Mouse (Mus musculus) heart, embryonic 10.5 days (tissue): ENCODE results near the gene Arpp21. TPM values are rescaled to one million over a fixed set of nuclear protein-coding genes. Genes with fewer than 3 reads are reported as not detected.
A peak's percentile ranks its signal among the peaks of the same experiment; 100 is the strongest.

Source experiments
- DNase-seq: peaks from one replicate; pipeline ENCODE4 v3.0.0-alpha.2; 2017; ENCODE audit warnings: low spot score
- H3K27ac ChIP-seq: fragments of 300-500 bp; sonication (generic); 2 replicates; pipeline ENCODE4 v1.5.1; 2016; ENCODE audit warnings: mild to moderate bottlenecking
- H3K27me3 ChIP-seq: fragments of 300-500 bp; sonication (generic); 2 replicates; pipeline ENCODE4 v1.6.1; 2016; ENCODE audit warnings: mild to moderate bottlenecking; ENCODE audit not compliant: poor library complexity, insufficient read depth, severe bottlenecking
- H3K36me3 ChIP-seq: fragments of 300-500 bp; sonication (generic); 2 replicates; pipeline ENCODE4 v1.6.1; 2016; ENCODE audit warnings: mild to moderate bottlenecking, moderate library complexity
- H3K4me1 ChIP-seq: fragments of 300-500 bp; sonication (generic); 2 replicates; pipeline ENCODE4 v1.6.1; 2016; ENCODE audit warnings: mild to moderate bottlenecking
- H3K4me3 ChIP-seq: fragments of 300-500 bp; sonication (generic); 2 replicates; pipeline ENCODE4 v1.5.1; 2016; ENCODE audit warnings: mild to moderate bottlenecking, moderate library complexity
- H3K9me3 ChIP-seq: fragments of 300-500 bp; sonication (generic); 2 replicates; pipeline ENCODE4 v1.6.1; 2016; ENCODE audit warnings: mild to moderate bottlenecking, moderate library complexity
- WGBS: fragments of 180-500 bp; shearing (Covaris S2); methylation state at CpG from one replicate; pipeline ENCODE4 v1.1.7; 2016; 5-methylcytosine and 5-hydroxymethylcytosine counted together
- polyA plus RNA-seq: library from polyadenylated mRNA; unstranded; fragments of >200 nt; fragmentation: Nextera tagmentation; extraction: Ambion mirVana; gene quantifications from 2 replicates; pipeline ENCODE4 v1.2.1, GENCODE M21; 2016

Arpp21 gene
- polyA plus RNA-seq, 1 experiment from 2014 or later: 1.8 TPM

GRCm38 (mm10) chr9:112187667-112188066 lies 48.1 kb downstream of the Arpp21 start:
- no peaks in the 10 kb centered on the region for H3K9me3 ChIP-seq
- H3K4me1 ChIP-seq: peaks cover 16% of the 10 kb centered on the region
- no peaks in the 10 kb centered on the region for H3K36me3 ChIP-seq
- DNase-seq: no peak
- no peak overlapping the region for H3K27ac ChIP-seq
- 57% methylated on average over 14 of the region's 14 CpGs for WGBS
- no peak overlapping the region for H3K4me3 ChIP-seq
- H3K27me3 ChIP-seq: peaks cover 9% of the 10 kb centered on the region; the same call in 1 of the 2 replicates

GRCm38 (mm10) chr9:112186336-112187305 lies 49.1 kb downstream of the Arpp21 start:
- peaks cover 9% of the 10 kb centered on the region; the same call in 1 of the 2 replicates for H3K27me3 ChIP-seq
- H3K4me3 ChIP-seq: peak overlapping the region; percentile 39; the same call in 1 of the 2 replicates
- H3K27ac ChIP-seq: peak overlapping the region; percentile 62
- H3K36me3 ChIP-seq: no peaks in the 10 kb centered on the region
- H3K9me3 ChIP-seq: no peaks in the 10 kb centered on the region
- peaks cover 20% of the 10 kb centered on the region for H3K4me1 ChIP-seq
- no peak for DNase-seq
- 19% methylated on average over 14 of the region's 14 CpGs for WGBS

- DNase-seq: no peak
- 55% methylated on average over 10 of the region's 10 CpGs for WGBS
- Histone ChIP-seq H3K36me3 (no peaks in the 10 kb centered on the region), H3K9me3 (no peaks in the 10 kb centered on the region), H3K4me3 (no peak overlapping the region), H3K27ac (no peak overlapping the region), H3K27me3 (peaks cover 9% of the 10 kb centered on the region; the same call in 1 of the 2 replicates), H3K4me1 (peaks cover 24% of the 10 kb centered on the region)
These were observed 50.0 kb downstream of the Arpp21 start for GRCm38 (mm10) chr9:112185746-112186145.

GRCm38 (mm10) chr9:112182738-112183137 lies 53.0 kb downstream of the Arpp21 start:
- 64% methylated on average over 3 of the region's 3 CpGs for WGBS
- Histone ChIP-seq H3K36me3 (no peaks in the 10 kb centered on the region), H3K9me3 (no peaks in the 10 kb centered on the region), H3K27me3 (peaks cover 4% of the 10 kb centered on the region; the same call in 1 of the 2 replicates), H3K4me3 (no peak overlapping the region), H3K27ac (no peak overlapping the region), H3K4me1 (peaks cover 41% of the 10 kb centered on the region)
- DNase-seq: no peak

GRCm38 (mm10) chr9:112180006-112180405 lies 55.7 kb downstream of the Arpp21 start:
- no peak overlapping the region for H3K4me3 ChIP-seq

GRCm38 (mm10) chr9:112178438-112178837 lies 57.3 kb downstream of the Arpp21 start:
- Histone ChIP-seq H3K4me3 (no peak overlapping the region), H3K36me3 (no peaks in the 10 kb centered on the region), H3K27ac (peak overlapping the region; percentile 70), H3K27me3 (no peaks in the 10 kb centered on the region), H3K4me1 (peaks cover 40% of the 10 kb centered on the region), H3K9me3 (no peaks in the 10 kb centered on the region)
- 14% methylated on average over 5 of the region's 5 CpGs for WGBS
- DNase-seq: peak; percentile 58

More at GRCm38 (mm10) chr9:112180006-112180405, 55.7 kb downstream of the Arpp21 start:
- WGBS: 63% methylated on average over 4 of the region's 4 CpGs
- Histone ChIP-seq H3K36me3 (no peaks in the 10 kb centered on the region), H3K9me3 (no peaks in the 10 kb centered on the region), H3K27ac (0 out of 2 replicates have a peak overlapping the region, but pooled peaks have one; percentile 22), H3K4me1 (peaks cover 43% of the 10 kb centered on the region), H3K27me3 (peaks cover 4% of the 10 kb centered on the region; the same call in 1 of the 2 replicates)
- DNase-seq: peak; percentile 31

- 66% methylated on average over 2 of the region's 2 CpGs for WGBS
- DNase-seq: peak; percentile 36
- Histone ChIP-seq H3K9me3 (no peaks in the 10 kb centered on the region), H3K4me3 (no peak overlapping the region), H3K27me3 (no peaks in the 10 kb centered on the region), H3K36me3 (no peaks in the 10 kb centered on the region), H3K4me1 (peaks cover 40% of the 10 kb centered on the region), H3K27ac (peak overlapping the region; percentile 38; the same call in 1 of the 2 replicates)
These were observed 58.2 kb downstream of the Arpp21 start for GRCm38 (mm10) chr9:112177569-112177968.

GRCm38 (mm10) chr9:112176317-112176716 lies 59.4 kb downstream of the Arpp21 start:
- Histone ChIP-seq H3K27ac (no peak overlapping the region), H3K4me3 (no peak overlapping the region), H3K27me3 (no peaks in the 10 kb centered on the region), H3K9me3 (no peaks in the 10 kb centered on the region), H3K36me3 (no peaks in the 10 kb centered on the region), H3K4me1 (peaks cover 33% of the 10 kb centered on the region)
- DNase-seq: peak; percentile 60
- WGBS: 52% methylated on average over 6 of the region's 6 CpGs

GRCm38 (mm10) chr9:112174407-112175357 lies 61.1 kb downstream of the Arpp21 start:
- no peak overlapping the region for H3K4me3 ChIP-seq
- peak overlapping the region; percentile 8; the same call in 1 of the 2 replicates for H3K27ac ChIP-seq
- WGBS: 25% methylated on average over 15 of the region's 15 CpGs
- no peak for DNase-seq
- H3K27me3 ChIP-seq: no peaks in the 10 kb centered on the region
- H3K36me3 ChIP-seq: no peaks in the 10 kb centered on the region
- no peaks in the 10 kb centered on the region for H3K9me3 ChIP-seq
- H3K4me1 ChIP-seq: peaks cover 32% of the 10 kb centered on the region; the same call in 1 of the 2 replicates

- Histone ChIP-seq H3K9me3 (no peaks in the 10 kb centered on the region), H3K36me3 (no peaks in the 10 kb centered on the region), H3K4me3 (no peak overlapping the region), H3K27ac (no peak overlapping the region), H3K27me3 (no peaks in the 10 kb centered on the region), H3K4me1 (peaks cover 26% of the 10 kb centered on the region; the same call in 1 of the 2 replicates)
- WGBS: 66% methylated on average over 5 of the region's 5 CpGs
- no peak for DNase-seq
These were observed 62.0 kb downstream of the Arpp21 start for GRCm38 (mm10) chr9:112173778-112174177.

GRCm38 (mm10) chr9:112164677-112165076 lies 71.1 kb downstream of the Arpp21 start:
- H3K4me3 ChIP-seq: no peak overlapping the region
- 84% methylated on average over 4 of the region's 4 CpGs for WGBS
- H3K27me3 ChIP-seq: no peaks in the 10 kb centered on the region
- no peaks in the 10 kb centered on the region for H3K4me1 ChIP-seq
- no peaks in the 10 kb centered on the region for H3K36me3 ChIP-seq
- no peak for DNase-seq
- H3K9me3 ChIP-seq: no peaks in the 10 kb centered on the region
- no peak overlapping the region for H3K27ac ChIP-seq

GRCm38 (mm10) chr9:112160981-112161380 lies 74.8 kb downstream of the Arpp21 start:
- Histone ChIP-seq H3K9me3 (no peaks in the 10 kb centered on the region), H3K27me3 (no peaks in the 10 kb centered on the region)
- WGBS: 86% methylated on average over 2 of the region's 2 CpGs

More at GRCm38 (mm10) chr9:112160981-112161380, 74.8 kb downstream of the Arpp21 start:
- H3K4me3 ChIP-seq: no peak overlapping the region
- no peaks in the 10 kb centered on the region for H3K4me1 ChIP-seq
- DNase-seq: no peak
- H3K36me3 ChIP-seq: no peaks in the 10 kb centered on the region
- no peak overlapping the region for H3K27ac ChIP-seq
